Mouse (Mus musculus) megakaryocyte-erythroid progenitor cell, adult 5-6 weeks (primary cell): Measurements from ENCODE around the gene Gm17581. TPM values are rescaled to one million over a fixed set of nuclear protein-coding genes. Genes with fewer than 3 reads are reported as not detected.
A peak's percentile ranks its signal among the peaks of the same experiment; 100 is the strongest.
"Not testable (repeated sequence)": the region's sequence is repeated elsewhere in the genome, so short reads cannot be mapped to it uniquely, and the experiment has no call there.

Experiments
- ATAC-seq: replicated peaks from 2 replicates; pipeline ENCODE4 v1.8.0; 2016; ENCODE audit warnings: mild to moderate bottlenecking, inconsistent platforms; ENCODE audit not compliant: severe bottlenecking, poor library complexity, low FRiP score, low TSS enrichment
- total RNA-seq, 2 experiments: library from RNA; stranded (forward) in 1 of 2; stranded (reverse) in 1 of 2; fragments of 200-1000, 215-1000 nt in 1 of 2; fragments of >200 nt in 1 of 2; fragmentation: Nextera tagmentation in 1 of 2; gene quantifications; 2 replicates each; pipeline ENCODE4 v1.2.3; 2014 to 2017

The Gm17581 gene
- total RNA-seq (2014; fragmentation: Nextera tagmentation) (not detected in 2 replicates), total RNA-seq (2017) (not detected in 2 replicates)

DNA sequence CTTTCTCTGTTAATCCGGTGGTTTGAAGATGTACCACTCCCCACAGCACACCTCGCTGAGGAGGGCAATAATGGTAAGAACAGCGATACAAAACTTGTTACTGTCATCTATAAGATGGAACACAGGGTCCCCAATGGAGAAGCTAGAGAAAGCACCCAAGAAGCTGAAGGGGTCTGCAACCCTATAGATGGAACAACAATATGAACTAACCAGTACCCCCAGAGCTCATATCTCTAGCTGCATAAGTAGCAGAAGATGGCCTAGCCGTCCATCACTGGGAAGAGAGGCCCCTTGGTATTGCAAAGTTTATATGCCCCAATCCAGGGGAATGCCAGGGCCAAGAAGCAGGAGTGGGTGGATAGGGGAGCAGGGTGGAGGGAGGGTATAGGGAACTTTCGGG lies at the start of gene Gm17581:
Gene Gm17581, minus strand, starts transcription at position 101 of the 400 bp plus-strand sequence.
- ATAC-seq, result not testable (repeated sequence)

GRCm38 (mm10) chr2:155784534-155784933 lies 48.9 kb upstream of the Gm17581 start:
- no peak for ATAC-seq

GRCm38 (mm10) chr2:155779506-155779905 lies 43.8 kb upstream of the Gm17581 start:
- ATAC-seq, result no peak

GRCm38 (mm10) chr2:155779066-155779465 lies 43.4 kb upstream of the Gm17581 start:
- no peak for ATAC-seq

DNA sequence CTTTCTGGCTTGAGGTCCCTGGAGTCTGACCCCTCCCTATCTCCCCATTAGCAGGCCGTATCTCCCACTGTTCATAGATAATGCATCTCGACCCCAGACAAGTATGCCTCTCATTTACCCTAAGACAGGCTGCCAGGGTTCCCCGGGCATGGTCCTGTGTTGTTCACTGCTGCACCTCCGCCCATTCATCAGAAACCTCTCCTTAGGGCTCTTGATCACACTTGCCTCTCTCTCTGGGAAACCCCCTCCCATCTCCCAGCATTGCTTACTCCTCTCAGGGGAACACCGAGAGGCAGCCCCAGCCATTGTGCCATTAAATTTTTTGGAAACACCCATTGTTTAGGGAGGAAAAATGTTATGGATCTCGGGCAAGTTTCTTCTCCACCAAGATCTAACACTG lies 42.3 kb upstream of the Gm17581 start:
- no peak for ATAC-seq

DNA sequence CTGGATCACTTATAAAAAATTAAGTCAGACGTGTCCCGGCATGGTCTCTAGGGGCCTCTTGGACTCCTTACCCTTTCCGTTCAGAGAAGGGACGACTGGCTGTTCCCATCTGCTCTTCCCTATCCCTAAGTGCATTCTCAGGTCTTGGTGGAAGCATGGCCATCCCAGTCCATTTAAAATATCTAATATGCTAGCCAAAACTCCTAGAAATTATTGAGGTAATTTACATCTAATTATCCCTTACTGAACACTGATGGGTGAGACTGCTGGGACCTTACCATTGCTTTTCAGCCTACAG lies 42.0 kb upstream of the Gm17581 start:
- ATAC-seq, result no peak

GRCm38 (mm10) chr2:155776824-155777687 lies 41.4 kb upstream of the Gm17581 start:
- no peak for ATAC-seq

- ATAC-seq, result peak; percentile 75
Observed at GRCm38 (mm10) chr2:155775685-155776263, 40.1 kb upstream of the Gm17581 start.

- 0 out of 2 replicates have a peak, but pooled peaks have one; percentile 6 for ATAC-seq
Observed at GRCm38 (mm10) chr2:155774927-155775684, 39.4 kb upstream of the Gm17581 start, which contains the start of gene Mmp24. Gene Mmp24 (plus strand): TSS chr2:155775342.

DNA sequence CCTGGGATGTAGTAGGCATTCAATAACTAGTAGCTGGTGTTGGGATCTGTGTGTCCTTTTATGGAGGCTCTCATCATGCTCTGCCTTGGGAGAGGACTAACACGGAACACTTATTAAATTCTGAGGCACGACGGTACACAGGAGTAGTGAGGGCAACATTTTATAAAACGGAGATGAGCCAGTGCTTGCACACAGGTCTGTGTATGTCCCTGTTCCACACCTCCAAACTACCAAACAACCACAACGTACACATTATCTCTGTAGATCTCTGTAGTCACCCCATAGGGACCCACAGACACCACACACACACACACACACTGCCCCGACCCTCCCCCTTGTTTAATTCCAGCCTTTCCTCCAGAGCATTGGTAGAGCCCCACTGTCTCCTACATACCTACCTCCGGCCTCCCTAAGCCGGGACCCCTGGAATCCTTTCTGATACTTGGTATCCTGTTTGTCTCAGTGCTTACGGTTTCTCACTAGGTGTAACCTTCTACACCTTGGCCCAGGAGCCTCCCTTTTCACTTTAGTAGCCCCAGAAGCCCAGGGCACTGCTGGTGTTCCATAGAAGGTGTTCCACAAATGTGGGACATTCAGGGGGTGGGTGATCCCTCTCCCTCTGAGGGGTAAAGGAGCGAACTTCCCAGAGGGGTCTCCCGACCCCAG lies 38.7 kb upstream of the Gm17581 start:
- no peak for ATAC-seq

DNA sequence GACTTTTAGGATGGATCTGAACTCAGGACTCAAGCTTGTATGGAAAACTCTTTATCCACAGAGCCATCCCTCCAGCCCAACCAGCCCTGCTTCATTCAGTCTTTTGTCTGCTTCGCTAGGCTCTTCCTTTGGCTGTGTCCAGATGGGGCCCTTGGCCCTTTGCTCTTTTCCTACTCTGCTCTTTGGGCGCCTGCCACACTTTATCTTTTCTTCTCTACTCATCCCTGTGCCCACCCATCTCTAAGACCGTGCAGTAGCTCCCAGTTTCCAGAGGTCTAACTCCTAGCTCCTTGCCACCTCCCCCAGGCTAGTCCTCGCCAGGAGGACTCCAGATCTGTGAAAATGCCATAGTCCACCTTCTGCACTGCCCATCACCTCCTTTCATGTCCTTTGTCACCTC lies 38.0 kb upstream of the Gm17581 start:
- no peak for ATAC-seq

DNA sequence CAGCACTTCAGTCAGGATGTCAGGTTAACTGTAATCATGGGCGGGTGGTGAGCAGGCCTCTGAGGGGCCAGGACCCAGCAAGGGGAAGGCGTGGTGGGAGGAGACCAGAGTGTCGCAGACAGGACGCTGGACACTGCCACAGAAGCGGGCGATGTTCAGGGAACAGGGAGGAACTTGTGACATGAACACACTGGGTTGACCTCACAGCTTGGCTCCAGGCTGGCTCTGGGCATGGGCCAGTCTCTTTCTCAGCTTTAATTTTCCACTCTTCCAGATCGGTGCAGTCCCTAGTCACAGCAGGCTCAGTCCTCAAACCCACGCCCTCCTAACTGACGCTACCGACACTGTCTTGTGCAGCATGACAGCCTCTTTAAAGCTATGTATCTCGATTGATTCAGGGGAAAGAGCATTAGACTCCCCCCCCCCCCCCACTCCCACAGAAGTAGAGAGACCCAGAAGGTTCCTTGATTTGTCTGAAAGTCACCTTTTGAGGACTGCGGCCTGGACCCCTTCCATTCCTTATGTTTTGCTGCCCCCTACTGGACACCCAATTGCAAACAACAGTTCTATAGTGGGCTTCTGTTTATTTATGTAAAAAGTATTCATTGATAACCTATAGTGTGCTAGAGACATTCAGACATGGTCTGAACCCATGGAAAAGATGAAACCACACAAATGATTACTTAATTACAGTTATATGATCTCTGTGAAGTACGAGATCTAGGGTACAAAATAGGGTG lies 29.2 kb upstream of the Gm17581 start:
- ATAC-seq, result peak; percentile 78

DNA sequence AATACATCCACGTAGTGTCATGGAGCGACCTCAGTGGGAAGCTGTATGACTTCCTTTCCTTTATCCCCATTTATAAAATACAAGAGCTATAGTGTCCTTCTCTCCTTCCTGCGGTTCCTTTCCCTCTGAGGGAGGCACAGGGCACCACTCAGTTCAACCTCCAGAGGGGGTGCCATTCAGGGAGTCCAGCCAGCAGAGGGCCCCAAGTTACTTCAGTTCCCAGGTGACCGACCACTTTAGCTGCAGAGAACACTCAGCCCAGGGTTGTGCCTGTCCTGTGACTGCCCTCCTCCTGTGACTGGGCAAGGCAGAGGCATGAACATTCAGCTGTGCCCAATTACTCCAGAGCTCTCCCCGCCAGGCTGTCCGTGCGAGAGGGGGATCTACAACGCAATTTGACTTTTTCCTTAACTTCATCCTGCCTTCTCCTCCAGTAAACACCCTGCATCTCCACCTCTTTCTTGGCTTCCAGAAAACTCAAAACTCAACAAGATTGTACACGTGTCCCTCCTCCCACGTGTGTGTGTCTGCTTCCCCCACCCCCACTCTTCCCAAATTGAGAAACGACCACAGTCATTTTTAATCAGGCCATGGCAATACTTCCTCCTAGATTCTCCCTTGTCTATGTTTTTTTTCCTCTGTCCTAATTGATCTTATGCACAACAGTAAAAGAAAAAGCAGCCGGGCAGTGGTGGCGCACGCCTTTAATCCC lies 21.3 kb upstream of the Gm17581 start:
- peak; percentile 69 for ATAC-seq

DNA sequence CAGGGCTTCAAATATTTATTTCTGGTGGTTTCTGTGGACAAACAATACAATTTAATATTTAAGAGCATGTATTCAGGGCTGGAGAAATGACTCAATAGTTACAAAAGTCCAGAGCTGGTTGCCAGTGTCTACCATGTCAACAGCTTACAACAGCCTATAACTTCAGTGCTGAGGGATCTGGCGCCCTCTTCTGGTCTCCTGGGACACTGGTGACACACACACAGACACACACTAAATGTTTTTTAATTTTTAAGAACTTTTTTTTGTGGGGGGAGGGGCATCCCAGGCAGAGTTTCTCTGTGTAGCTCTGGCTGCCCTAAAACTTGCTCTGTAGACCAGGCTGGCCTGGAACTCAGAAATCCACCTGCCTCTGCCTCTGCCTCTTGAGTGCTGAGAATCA lies 20.1 kb upstream of the Gm17581 start:
- ATAC-seq, result peak; percentile 67

DNA sequence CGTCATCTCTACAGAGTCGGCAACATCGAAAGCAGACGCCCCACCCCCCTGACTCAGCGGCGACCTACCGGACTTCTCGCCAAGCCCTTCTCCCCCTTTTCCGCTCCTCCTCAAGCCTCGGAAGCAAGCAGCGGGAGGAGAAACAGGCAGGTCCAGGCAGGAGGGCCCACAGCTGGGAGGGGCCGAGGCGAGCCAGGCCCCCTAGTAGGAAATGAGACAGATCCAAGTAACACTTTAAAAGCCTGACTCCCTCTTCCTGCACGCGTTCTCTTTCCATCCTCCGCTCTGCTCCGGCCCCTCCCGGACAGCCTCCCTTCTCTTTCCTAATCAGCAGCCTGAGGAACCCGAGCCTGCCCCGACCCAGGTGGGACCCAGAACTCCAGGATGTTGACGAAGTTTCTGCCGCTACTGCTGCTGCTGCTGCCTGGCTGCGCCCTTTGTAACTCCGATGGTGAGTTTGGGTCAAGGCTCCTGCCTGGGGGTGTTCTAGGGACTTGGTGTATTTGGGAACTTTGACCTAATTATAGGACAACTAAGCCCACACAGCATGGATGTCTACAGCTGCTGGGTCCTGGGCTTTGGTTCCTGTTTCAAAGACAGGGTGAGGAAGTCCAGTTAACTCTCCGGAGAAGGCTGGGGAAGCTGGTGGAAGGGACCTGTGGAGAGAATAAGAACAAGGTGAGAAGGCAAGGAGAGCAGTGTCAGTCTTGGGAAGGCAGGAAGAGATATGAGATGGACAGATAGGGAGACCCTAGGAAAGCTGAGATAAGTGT lies 15.5 kb upstream of the Gm17581 start, which contains the start of gene Procr:
Gene Procr, plus strand, starts transcription at position 104 of the 773 bp plus-strand sequence.
- ATAC-seq, result no peak

- ATAC-seq, result no peak
Observed at GRCm38 (mm10) chr2:155749394-155749793, 13.7 kb upstream of the Gm17581 start.

DNA sequence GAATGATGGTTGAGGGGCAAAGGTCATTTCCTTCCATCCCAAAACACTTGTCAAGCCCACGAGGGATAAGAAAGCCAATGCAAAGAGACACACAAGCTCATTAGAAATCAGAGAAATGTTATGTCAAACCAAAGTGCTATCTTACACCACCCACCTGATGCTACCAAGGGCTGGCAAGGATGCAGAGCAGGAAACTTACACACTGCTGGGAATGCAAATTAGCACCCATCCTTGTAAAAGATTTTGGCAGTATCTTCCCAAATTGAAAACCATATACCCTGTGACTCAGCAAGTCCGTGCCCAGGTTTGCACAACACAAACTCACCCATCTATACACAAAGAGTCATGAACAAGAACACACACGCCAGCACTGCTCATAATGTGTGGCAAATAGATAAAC lies 9.8 kb upstream of the Gm17581 start:
- ATAC-seq, result no peak

- ATAC-seq, result no peak
Observed at GRCm38 (mm10) chr2:155743351-155743750, 7.7 kb upstream of the Gm17581 start.
